Mouse (Mus musculus) embryo, embryonic 9.5 days (tissue): Measurements from ENCODE around the gene Epb41l3.

ENCODE experiments used
- DNase-seq: peaks from one replicate; pipeline ENCODE4 v3.0.0-alpha.2; 2017; ENCODE audit errors: extremely low spot score

The Epb41l3 gene

GRCm38 (mm10) chr17:69181560-69182316, 106.3 kb downstream of the Epb41l3 start:
- no peak for DNase-seq

DNA sequence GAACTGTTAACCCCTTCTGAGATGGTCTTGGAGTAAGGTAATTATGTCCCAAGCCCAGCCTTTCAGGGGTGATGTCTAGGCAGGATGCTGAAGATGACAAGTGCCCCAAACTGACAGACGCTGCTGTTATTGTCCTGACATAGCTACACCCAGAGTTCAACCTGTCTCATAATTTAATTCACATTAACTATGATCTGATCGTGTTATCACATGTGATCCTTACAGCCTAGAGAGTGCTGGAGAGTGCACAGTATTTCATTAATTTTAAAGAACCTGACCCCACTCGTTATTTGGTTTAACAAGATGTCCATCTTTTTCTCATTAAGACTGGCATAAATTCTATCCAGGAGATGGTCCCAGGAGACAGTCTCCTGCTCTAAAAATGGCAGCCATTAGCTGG, 112.3 kb downstream of the Epb41l3 start:
- DNase-seq = no peak

- DNase-seq = peak; percentile 33
These were observed 117.5 kb downstream of the Epb41l3 start for GRCm38 (mm10) chr17:69192863-69193493.

DNA sequence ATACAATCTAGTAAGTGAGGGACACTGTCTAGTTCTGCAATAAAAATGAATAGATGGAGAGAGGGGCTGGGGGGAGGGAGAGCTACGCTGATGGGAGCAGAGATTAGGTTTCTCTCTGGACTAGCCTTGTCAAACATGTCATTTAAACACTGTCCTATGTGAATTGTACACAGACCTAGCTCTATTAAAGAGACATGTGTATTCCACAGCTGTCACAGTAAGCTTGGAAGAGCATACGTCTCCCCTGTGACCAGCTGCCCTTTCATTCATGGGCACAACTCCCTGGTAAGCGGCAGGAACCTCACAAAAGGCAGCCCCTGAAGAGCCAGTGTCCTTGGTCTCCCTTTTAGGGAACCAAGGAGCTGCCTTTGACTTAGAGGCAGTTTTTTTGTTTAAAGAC, 119.1 kb downstream of the Epb41l3 start:
- no peak for DNase-seq

- no peak for DNase-seq
These were observed 120.3 kb downstream of the Epb41l3 start for GRCm38 (mm10) chr17:69195758-69196157.

DNA sequence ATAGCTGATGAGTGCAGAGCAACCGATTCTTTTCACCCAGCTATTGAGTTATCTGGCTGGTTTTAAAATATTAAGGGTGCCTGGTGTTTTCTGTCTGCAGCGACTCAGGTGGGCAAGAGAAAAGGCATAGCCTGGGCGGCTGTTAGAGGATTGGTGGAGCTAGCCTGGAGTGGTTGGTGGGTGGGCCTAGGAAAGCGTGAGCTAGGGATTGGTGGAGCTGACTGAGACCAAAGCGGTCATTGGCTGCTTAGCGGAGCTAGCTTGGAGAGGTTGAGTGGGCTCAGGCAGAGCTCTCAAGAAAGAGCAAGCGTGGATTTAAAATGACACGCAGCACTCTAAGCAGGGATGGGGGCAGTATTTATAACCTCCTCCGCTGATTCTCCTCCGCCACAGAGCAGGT, 121.2 kb downstream of the Epb41l3 start:
- DNase-seq = no peak

GRCm38 (mm10) chr17:69198805-69199204, 123.3 kb downstream of the Epb41l3 start:
- no peak for DNase-seq

DNA sequence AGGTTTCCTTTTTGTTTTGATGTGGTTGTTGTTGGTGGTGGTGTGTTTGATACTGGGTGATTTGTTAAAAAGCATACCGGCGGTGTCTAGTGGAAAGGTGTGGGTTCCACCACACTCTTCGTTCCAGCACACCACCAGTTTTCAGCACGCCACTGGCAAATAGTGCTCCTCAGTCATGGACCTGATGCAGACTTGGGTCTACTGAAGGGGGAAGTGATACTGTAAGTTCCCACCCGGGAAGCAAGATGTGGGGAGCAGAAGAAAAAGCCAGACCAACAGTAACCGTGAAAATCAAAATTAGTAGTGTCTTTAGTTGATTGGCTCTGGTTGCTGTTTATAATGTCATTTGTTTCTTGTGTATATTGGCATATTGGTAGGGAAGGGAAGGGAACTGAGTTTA, 124.3 kb downstream of the Epb41l3 start:
- DNase-seq = no peak

- no peak for DNase-seq
These were observed 125.5 kb downstream of the Epb41l3 start for GRCm38 (mm10) chr17:69200936-69201335.

DNA sequence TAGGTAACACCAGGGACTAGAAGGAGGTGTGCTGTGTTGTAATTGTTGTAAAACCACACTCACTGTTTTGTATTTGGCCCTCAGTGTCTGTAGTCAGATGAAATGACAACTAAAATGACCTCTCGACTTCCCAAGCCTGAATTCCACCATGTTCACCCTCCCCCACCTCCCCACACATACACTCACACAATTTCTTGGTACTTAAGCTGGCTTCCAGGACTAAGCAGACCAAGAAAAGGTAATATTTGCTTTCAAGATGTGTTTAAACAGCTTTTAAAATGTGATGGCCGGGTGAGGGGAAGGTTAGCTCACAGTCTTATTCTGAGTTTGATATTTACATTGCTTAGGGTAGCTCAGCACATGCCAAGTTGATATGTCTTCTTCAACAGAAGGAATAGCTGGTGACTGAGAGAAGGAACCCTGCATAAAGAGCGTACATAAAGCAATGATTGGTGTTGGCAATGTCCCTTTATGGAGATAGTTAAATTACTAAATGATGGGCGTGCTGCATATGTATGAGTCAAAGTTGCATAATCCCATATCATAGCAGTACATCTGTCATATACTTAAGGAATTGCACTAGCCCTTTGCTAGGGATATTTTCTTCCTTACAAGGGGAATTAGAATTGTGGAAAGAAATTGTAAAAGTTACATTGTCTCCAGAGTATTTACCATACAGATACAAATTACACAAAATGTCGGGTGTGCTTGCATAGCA, 130.0 kb downstream of the Epb41l3 start:
- no peak for DNase-seq

GRCm38 (mm10) chr17:69207562-69208312, 132.3 kb downstream of the Epb41l3 start:
- DNase-seq = no peak

DNA sequence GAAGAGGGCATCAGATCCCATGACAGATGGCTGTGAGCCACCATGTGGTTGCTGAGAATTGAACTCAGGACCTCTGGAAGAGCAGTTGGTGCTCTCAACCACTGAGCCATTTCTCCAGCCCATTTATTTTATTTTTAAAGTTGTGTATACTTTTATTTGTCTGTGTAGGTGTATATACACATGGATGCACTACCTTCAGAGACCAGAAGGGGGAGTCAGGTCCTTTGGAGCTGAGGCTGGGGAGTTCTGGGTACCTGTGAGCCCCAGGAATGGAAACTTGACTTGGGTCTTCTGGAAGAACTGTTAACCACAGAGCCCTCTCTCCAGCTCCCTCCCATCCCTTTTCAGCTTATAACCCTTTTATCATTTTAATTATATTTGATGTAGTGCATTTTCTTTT, 135.6 kb downstream of the Epb41l3 start:
- no peak for DNase-seq

- DNase-seq = no peak
These were observed 140.6 kb downstream of the Epb41l3 start for GRCm38 (mm10) chr17:69216120-69216519.

GRCm38 (mm10) chr17:69220849-69221248, 145.4 kb downstream of the Epb41l3 start:
- no peak for DNase-seq

GRCm38 (mm10) chr17:69221377-69221776, 145.9 kb downstream of the Epb41l3 start:
- no peak for DNase-seq

DNA sequence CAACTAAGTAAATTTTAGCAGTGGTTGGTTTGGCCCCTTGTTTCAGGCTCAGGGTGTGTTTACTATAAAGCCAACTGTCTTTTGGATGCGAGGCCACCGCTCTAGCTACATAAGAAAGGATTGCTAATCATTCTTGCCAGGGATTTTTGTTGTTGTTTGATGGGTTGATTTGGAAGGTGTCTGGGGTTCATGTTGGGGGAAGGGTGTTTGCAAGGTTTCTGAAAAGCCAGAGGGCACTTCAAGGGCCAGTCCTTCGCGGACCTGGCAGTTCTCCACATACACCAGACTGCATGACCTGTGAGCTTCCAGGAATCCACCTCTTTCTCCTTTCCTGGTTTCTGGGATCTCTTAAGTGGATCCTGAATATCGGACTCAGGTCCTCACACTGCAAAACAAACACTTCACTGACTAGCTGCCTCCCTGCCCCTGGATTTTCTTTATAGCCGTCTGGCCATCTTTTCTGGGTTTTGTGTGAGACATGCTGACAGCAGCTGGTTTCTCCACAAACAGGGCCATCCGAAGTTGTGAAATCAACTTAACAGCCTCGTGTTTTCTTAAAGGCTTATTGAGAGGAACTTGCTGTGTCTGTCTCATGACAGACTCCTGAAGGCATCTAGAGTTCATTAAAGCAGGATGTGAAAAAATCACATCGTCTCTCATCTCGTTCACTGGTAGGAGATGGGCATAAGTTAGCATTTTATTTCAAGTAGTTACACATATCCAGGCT, 146.6 kb downstream of the Epb41l3 start:
- DNase-seq = no peak

DNA sequence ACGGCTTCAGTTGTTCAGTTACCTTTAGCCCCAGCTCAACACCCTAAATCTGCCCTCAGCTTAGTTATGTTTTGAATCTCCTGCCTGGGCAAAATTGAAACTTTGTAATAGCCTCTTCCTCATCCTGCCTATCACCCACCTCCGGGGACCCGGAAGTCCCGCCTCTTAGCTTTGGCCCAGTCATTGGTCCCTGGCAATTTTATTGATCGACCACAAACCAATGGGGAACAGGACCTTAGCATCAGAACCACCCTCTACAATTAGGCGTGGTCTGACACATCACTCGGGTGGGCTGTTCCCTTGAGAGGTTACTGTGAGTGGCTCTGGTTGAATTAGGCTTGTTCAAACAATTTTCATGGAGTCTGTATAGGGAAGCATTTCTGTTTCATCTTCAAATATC, 150.5 kb downstream of the Epb41l3 start:
- DNase-seq = no peak

- no peak for DNase-seq
These were observed 152.0 kb downstream of the Epb41l3 start for GRCm38 (mm10) chr17:69227426-69228014.

DNA sequence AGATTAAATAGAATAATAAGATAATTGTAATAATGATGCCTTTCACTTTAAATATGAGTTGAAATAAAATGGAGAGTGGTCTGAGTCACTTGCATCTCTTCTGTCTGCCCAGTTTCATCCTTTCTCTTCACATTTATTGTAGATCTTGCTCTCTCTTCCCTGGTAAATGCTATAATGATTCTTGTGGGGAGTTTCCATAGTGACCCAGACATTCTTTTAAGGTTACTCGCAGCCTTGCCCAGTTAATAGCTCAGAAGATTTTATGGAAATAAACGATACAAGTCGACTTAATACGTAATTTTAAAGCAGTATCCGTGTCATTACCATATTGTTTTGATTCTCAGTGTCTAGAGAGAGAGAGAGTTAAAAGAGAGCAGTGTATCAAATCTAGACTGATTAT, 154.0 kb downstream of the Epb41l3 start:
- no peak for DNase-seq

DNA sequence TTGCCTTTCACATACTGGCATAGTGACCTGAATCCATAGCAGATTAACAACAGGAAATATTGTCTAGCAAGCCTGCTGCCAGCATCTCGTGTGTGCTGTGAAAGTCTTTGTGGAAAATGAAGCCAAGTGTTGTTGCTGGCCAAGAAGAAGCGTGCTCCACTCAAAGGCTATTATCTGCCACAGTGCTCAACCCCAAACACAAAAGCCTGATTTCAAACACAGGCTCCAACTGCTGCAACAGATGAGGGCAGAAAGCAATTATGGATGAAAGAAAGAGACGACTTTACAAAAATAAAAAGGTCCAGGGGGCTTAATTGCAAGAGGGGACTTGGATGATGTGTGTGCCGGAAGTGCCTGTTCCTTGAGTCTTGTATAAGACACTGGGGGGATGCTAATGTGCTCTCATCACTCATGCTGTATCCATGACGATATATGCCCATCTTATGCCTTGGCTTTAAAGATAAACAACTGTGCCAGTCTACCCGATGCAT, 154.7 kb downstream of the Epb41l3 start:
- no peak for DNase-seq

GRCm38 (mm10) chr17:69231360-69231759, 155.9 kb downstream of the Epb41l3 start:
- no peak for DNase-seq
